ENCODE assay signal across 8 mouse cellular contexts in genomic region chr5:140768333-140768732, GRCm38 (mm10). TPM values are rescaled to one million over a fixed set of nuclear protein-coding genes. Genes with fewer than 3 reads are reported as not detected.
A peak's percentile ranks its signal among the peaks of the same experiment; 100 is the strongest.
DNase-seq lines count a peak whose midpoint lies in the region; ATAC-seq lines count a peak whose summit lies in the region.

No protein-coding gene starts in this region.

- H3K36me3 ChIP-seq in kidney, embryonic 16.5 days (ENCODE audit: insufficient read depth, low read length), result no peaks in the 10 kb centered on the region
- H3K36me3 ChIP-seq in heart, embryonic 11.5 days (ENCODE audit: control insufficient read depth, insufficient read depth, low read length), result no peaks in the 10 kb centered on the region; the same call in 1 of the 2 replicates
- 0 out of 2 replicates have a peak, but pooled peaks cover 2% of the 10 kb centered on the region for H3K36me3 ChIP-seq in midbrain, embryonic 10.5 days

- whole genome bisulfite sequencing in kidney, embryonic 16.5 days, result 45% methylated on average over 5 of the region's 5 CpGs
- WGBS in heart, embryonic 11.5 days (ENCODE audit: insufficient replicate concordance), result 55% methylated on average over 5 of the region's 5 CpGs
- 96% methylated on average over 5 of the region's 5 CpGs for WGBS in midbrain, embryonic 10.5 days

- DNase-seq in kidney, postnatal 36 days, result no peak
- DNase-seq in cerebellum, adult 18-20 months, result peak; percentile 62 to 70
- peak; percentile 44 for DNase-seq in left cerebral cortex, adult 18-20 months (ENCODE audit: low spot score in 2 of 2)
- no peak for DNase-seq in midbrain, embryonic 10.5 days (ENCODE audit: low spot score)
- no peak for DNase-seq in testis, postnatal 14 days (ENCODE audit: low spot score)
- no peak for DNase-seq in urinary bladder, adult 18-20 months (ENCODE audit: low spot score in 2 of 2)

- H3K27me3 ChIP-seq in kidney, embryonic 16.5 days (ENCODE audit: insufficient read depth, low read length), result no peaks in the 10 kb centered on the region
- no peaks in the 10 kb centered on the region for H3K27me3 ChIP-seq in heart, embryonic 11.5 days (ENCODE audit: control insufficient read depth, insufficient read depth, low read length)
- no peaks in the 10 kb centered on the region for H3K27me3 ChIP-seq in midbrain, embryonic 10.5 days (ENCODE audit: low read depth, poor library complexity, severe bottlenecking)

- no peaks in the 10 kb centered on the region for H3K9me3 ChIP-seq in kidney, embryonic 16.5 days (ENCODE audit: low read length)
- no peaks in the 10 kb centered on the region for H3K9me3 ChIP-seq in heart, embryonic 11.5 days (replicated peaks; ENCODE audit: control insufficient read depth, low read length)
- H3K9me3 ChIP-seq in midbrain, embryonic 10.5 days (replicated peaks), result no peaks in the 10 kb centered on the region

- ATAC-seq in kidney, embryonic 16.5 days (ENCODE audit: low FRiP score, low TSS enrichment), result no peak
- no peak for ATAC-seq in heart, embryonic 11.5 days (replicated peaks; ENCODE audit: insufficient number of reproducible peaks, low FRiP score, low TSS enrichment)

- H3K27ac ChIP-seq in kidney, embryonic 16.5 days (ENCODE audit: low read length), result peak overlapping the region; percentile 97
- peak overlapping the region; percentile 97 for H3K27ac ChIP-seq in heart, embryonic 11.5 days (ENCODE audit: low read depth, low read length)
- peak overlapping the region; percentile 90 for H3K27ac ChIP-seq in midbrain, embryonic 10.5 days (replicated peaks)

- 0 out of 2 replicates have a peak overlapping the region, but pooled peaks have one; percentile 25 for H3K4me2 ChIP-seq in kidney, embryonic 16.5 days (replicated peaks; ENCODE audit: low read depth, low read length)
- no peak overlapping the region for H3K4me2 ChIP-seq in heart, embryonic 11.5 days

- H3K4me3 ChIP-seq in kidney, embryonic 16.5 days (ENCODE audit: low read length), result no peak overlapping the region
- no peak overlapping the region for H3K4me3 ChIP-seq in heart, embryonic 11.5 days (ENCODE audit: low read depth, low read length)
- 0 out of 2 replicates have a peak overlapping the region, but pooled peaks have one; percentile 24 for H3K4me3 ChIP-seq in midbrain, embryonic 10.5 days

- H3K4me1 ChIP-seq in kidney, embryonic 16.5 days (ENCODE audit: insufficient read depth, low read length), result peaks cover 40% of the 10 kb centered on the region
- peaks cover 42% of the 10 kb centered on the region for H3K4me1 ChIP-seq in heart, embryonic 11.5 days (ENCODE audit: control insufficient read depth, insufficient read depth, low read length)
- peaks cover 42% of the 10 kb centered on the region for H3K4me1 ChIP-seq in midbrain, embryonic 10.5 days

- H3K9ac ChIP-seq in kidney, embryonic 16.5 days (replicated peaks; ENCODE audit: low read length), result peak overlapping the region; percentile 61
- H3K9ac ChIP-seq in heart, embryonic 11.5 days (ENCODE audit: low read depth, low read length), result no peak overlapping the region; the same call in 1 of the 2 replicates

RNA-seq across cellular contexts. Expression of gene Amz1, which starts 44.4 kb away (rescaled TPM):
- 1.6 and 2.4 TPM in 2 replicates for polyA plus RNA-seq in kidney, embryonic 16.5 days (2015; fragmentation: Nextera tagmentation; extraction: Ambion mirVana)
- polyA plus RNA-seq in heart, embryonic 11.5 days (2014; fragmentation: Nextera tagmentation; extraction: Ambion mirVana), result 0.21 and 0.69 TPM in 2 replicates
- total RNA-seq in left cerebral cortex, adult 18-20 months (2021), result 10 to 100 TPM; 17.7 to 22.3 TPM
- polyA plus RNA-seq in midbrain, embryonic 10.5 days (2016; fragmentation: Nextera tagmentation; extraction: Ambion mirVana), result 0.78 and 1.2 TPM in 2 replicates

Comparison
In these comparisons a context has a peak if more than half of its experiments do, and no peak if none do; other contexts are left out.
1. DNase-seq: peak in cerebellum, adult 18-20 months (2 of 2) and left cerebral cortex, adult 18-20 months (2 of 2); none in kidney, postnatal 36 days (0 of 2), midbrain, embryonic 10.5 days (single experiment), testis, postnatal 14 days (single experiment) and urinary bladder, adult 18-20 months (0 of 2).
2. Peak in every context shown above with its lines, with median percentiles within 50 percentile points of each other: H3K27ac ChIP-seq.